Mouse (Mus musculus) frontal cortex, postnatal 25 days (tissue): ENCODE results near the gene Ly6g6f.

Experiments used
- DNase-seq, 2 experiments: peaks; one replicate each; pipeline ENCODE4 v3.0.0; 2022; ENCODE audit warnings: low spot score in 2 of 2

The Ly6g6f gene

DNA sequence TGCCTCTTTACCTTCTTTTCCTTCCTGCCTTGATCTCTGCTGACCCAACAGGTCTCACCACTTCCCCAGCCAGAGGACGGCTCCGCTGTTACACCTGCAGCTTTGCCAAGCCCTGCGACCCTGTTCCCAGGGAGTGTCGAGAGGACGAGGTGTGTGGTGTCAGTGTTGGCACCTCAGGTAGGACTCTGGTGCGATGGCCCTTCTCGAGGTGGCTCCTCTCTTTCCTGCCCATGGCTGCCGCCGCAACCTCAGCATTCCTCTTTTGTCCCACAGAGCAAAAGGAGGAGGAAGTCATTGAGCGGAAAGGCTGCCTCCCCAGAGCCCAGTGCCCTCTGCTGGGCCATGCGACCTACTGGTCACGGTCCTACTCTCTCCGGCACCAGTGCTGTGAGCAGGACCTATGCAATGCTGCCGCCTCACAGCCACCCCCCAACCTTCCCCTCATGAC, 7.6 kb downstream of the Ly6g6f start, which contains the start of gene Ly6g6d:
Ly6g6d (minus strand) TSS at position 280 of the 448 bp plus-strand sequence.
- no peak for DNase-seq

DNA sequence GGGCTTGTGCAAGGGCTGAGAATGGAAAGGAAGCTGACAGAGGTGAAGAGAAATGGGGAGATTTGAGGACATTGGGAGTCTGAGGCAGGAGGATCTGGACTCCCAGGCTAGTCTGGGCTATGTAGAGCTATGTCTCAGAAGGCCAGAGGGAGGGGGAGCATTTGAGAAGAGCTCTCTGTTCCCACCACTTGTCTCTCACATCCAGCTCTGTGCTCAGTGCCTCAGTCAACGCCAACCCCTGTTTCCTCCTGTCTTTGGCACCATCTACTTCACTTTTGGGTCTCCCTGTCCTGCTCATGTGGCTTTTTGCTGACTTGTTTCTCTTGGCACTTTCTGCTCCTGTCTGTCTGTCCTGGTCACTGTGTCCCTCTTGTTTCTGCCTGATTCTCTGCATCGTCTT, 8.1 kb downstream of the Ly6g6f start:
- DNase-seq = no peak

DNA sequence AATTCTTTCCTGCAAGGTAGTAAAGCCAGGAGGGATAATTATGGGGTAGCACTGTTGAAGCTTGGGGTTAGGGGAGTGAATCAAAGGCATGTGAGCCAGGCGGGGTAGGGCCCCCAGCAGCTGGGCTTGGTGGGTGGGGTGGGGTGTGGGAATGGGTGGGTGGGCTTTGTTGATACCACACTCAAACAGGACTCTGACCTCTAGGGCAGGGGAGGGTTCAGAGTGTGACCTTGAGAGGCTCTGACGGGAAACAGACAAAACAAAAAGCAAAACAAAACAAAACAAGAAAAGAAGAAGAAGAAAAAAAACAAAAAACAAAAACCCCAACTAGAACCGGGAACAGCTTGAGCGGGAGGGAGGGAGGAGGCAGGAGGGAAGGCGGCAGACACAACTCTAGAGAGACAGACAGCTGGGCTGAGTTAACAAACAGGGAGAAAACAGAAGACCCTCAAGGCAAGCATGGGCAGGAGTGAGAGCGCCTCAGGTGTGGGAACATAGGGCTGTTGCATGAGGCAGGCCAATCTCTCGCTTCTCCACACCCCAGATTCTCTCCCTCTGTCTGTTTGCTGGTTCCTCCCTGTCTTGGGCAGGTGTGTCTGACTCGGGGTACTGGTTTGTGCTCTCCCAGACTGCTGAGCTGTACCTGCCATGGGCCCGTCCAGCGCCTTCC, 8.8 kb downstream of the Ly6g6f start, which contains the start of gene Ly6g6e:
Ly6g6e (plus strand) TSS at position 396 of the 670 bp plus-strand sequence.
- DNase-seq = no peak

DNA sequence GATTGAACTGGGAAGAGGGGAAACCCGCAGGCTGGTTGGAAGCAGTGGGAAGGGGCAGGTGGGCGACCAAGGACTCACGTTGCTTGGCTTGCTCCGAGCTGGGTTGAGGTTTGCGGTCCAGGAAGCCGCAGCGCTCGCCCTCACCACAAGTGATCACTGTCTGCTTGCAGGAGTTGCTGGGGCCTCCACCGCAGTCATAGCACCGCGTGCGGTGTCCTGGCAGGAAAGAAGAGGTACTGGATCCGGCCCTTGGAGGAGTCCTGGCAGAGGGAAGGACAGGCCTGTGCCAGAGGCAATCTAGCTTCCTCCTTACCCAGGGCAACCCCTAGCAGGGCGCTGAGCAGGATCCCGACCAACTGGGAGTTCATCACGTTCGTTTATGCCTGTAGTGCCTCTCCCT, 11.3 kb downstream of the Ly6g6f start:
- no peak for DNase-seq

DNA sequence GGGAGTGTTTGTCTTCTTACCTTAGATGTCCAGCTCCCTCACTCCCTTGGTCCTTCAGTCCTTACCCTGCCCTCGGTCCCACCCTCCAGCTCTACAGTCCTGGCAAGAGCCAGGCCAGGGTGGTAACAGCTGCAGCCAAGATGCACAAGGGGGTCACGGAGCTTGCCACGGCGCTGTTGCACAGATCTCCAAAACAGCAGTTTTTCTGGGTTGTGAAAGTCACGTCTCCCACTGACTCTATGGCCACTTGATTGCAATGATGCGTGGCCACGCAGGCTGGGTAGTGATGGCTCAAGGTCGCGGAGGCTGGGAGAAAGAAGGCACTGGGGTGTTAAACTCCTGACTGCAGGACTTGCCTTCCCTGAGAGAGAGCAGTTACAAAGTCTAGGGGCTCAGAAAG, 14.0 kb downstream of the Ly6g6f start:
- DNase-seq = no peak

DNA sequence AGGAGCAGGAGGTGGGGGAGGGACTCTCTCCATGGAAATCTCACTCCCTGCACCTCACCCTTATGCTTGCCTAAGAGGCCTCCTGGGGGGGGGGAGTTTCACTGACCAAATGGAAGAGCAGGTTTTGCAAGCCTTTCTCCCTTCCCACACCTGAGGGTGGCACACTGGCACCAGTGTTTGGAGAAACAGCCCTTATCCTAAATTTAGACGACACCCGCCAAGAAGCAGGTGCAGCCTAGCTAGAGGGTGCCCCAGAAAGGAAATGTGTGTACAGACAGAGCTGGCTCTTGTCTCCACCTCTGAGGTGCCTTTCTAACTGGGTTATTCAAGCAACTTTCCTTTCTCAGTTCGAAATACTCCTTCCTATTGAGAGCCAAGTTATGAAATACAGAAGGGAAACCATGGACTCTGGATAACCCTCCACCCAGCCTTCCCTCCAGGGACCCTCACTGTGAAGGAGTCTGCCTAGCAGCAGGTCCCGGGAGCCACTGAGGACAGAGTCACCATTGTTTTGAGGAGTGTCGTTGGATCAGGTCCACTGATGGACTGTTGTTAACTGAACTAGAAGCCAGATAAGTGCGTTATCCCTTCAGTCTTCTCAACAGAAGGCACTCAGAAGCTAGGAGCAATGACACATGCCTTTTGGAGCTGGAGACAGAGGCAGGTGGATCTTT, 14.7 kb downstream of the Ly6g6f start:
- DNase-seq = no peak

DNA sequence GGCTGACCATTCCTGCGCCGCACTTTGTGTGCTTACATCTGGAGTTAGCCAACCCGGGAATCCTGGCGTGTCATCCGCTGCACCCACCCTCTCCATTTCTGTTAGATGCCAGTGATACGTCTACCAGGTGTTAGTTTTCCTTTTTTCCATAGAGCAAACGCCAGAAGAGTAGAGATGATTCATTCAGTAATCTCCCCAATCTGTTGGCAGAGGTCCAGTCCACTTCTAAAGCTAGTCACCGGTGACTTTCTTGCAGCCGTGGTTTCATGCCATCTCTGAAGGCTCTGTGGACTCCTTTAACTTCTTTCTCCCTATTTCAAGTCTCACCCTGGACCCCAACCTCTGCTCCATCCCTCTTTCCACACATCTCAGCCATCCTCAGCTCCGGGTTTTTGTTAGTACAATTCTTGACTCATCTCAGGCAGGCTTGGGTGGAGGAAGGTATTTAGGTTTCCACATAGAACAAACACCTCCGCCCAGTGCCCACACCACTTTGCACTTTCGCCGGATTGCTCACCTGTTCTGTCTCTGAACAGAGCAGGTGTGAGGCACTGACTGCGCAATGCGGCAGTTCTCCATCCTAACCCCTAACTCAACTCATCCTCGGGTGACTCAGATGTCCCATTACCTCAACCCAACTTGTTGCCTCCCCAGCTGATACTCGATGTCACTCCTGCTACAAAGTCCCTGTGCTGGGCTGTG, 17.0 kb downstream of the Ly6g6f start:
- DNase-seq = no peak

DNA sequence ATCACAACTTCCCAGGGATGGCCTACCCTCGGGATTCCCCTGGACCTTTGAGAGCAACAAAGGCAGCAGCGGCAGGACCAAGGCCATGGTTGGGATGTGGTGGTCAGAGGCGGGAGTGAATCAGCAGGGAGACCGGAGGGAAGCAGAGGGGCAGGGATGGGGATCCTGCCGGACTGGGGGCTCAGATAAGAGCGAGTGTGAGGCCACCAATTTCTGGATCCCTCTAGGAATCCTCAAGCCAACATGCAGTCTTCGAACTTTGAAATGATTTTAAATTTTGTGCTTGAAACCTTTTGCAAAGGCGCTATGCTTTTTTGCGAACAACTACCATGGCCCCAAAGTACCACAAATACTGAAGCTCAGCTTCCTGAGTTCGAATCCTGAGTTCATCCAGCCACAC, 19.3 kb downstream of the Ly6g6f start, which contains the start of gene Mpig6b:
Mpig6b (minus strand) TSS at position 101 of the 400 bp plus-strand sequence.
- DNase-seq = no peak

DNA sequence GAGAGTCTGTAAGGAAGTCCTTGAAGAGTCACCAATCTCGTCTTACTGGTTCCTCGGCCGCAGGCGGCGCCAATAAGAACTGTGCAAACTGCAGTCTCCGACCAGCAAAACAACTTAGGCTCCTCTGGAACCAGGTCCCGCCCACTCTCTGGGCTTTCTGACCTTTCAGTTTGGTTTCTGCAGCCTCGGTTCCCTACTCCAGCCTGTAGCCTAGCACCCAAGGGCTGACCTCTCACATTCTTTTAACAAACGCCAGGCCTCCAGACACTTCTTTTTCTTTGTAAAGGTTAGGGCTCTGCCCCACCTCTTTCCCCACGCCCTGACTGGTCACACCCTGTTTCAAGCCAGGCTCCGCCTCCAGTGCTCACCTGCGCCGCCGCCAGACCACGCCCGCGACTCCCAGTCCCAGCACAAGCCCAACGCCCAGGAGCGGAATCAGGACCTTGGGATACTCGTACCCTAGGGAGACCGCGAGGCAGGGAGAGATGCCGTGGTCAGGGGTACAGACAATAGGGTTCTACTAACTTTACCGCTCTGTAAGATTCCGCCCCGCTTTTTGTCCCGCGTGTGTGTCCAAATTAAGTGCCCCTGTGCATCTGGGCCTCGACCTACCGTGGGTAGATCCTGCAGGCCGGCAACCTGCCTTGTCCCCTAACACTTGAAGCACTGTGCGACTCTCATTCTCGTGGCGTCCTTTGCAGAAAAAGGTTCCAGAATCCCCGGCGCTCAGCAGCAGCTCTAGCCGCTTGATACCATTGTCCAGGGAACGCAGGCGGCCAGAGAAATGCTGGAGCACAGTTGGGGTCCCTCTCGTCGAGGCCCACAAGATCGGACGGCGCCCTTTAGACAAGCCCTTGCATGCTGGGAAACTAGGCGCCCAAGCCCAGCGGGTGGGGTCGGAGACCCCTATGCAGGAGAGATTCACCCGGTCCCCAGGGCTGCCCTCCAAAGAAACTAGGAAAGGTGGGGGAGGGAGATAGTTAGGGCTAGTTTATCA, 20.2 kb downstream of the Ly6g6f start, which contains the start of gene Ly6g6c:
Ly6g6c (plus strand) TSS at position 438 of the 997 bp plus-strand sequence.
- DNase-seq = no peak

DNA sequence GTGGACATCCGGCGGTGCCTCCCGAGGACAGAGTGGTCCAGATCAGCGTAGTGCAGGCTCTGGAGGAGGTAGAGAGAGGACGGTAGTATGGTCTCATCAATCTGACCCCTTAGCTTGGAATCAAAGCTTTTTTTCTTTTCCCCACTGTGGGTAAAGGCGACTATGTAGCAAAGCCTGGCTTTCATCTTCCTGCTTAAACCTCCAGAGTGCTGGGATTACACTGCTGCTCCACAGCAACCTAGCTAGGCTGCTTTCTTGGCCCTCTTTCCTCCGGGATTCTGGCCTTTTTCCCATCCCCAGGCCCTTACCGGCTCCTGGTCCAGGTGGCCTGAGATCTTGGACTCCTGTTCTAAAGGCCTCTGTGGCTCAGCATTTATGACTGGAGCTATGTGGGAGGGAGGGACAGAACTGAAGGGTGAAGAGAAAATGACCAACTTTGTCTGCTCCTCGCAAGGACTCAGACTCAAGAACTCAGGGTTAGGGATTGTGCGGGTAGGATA, 21.0 kb downstream of the Ly6g6f start:
- no peak for DNase-seq

DNA sequence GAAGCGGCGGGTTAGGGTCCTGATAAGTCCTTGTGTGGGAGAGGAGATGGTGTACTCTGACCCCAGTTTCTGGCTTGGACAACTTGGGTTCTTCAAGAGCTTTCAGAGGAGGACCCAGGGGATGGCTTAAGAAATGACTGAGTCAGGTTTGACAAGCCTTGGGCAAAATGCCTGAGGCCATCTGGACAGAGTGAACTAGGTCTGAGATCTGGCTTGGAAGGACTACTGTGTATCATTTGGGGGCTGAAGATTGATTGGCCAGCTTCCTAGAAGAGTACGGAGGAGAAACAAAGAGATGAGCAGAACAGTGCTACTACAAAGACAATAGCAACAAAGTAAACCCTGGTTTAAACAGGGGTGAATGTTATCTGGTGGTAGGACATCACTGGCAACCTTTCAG, 21.9 kb downstream of the Ly6g6f start:
- DNase-seq = no peak

DNA sequence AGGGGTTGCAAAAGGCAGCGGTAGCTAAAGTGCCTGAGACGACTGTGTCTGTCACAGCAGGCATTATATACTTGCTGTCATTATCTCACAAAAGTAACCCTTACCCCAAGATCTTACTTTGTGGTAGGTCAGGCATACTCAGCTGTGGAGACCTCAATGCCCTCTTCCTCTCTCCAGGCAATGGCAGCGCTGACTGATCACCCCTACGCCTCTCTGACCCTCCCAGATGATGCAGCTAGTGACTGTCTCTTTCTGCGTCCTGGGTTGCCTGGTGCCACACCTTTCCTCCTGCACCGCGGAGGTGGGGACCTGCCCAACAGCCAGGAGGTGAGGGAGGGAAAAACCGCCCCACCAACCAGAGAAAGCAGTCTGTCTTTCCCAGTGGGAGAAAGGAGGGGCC, 24.1 kb downstream of the Ly6g6f start:
- no peak for DNase-seq

DNA sequence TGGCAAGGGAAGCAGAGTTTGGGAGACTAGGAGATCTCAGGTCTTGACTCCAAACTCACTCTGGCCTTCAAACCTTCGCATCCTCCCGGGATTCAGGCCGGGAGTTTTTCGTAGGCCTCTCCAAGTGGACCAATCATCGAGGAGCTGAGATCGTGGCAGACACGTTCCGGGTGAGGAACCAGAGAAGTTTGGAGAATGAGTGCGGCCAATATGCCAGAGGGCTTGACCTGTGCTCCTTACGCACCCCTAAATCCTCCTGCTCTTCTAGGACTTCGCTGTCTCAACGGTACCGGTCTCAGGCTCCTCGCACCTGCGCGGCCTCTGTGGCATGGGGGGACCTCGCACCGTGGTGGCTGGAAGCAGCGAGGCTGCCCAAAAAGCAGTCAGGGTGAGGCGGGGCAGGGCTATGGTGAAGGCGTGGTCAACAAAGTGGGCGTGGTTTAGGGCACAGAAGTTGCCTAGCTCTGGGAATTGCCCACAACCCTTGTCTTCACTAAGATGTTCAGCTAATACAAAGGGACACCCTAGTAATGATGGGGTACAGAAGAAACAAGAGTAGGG, 24.6 kb downstream of the Ly6g6f start:
- DNase-seq = no peak

DNA sequence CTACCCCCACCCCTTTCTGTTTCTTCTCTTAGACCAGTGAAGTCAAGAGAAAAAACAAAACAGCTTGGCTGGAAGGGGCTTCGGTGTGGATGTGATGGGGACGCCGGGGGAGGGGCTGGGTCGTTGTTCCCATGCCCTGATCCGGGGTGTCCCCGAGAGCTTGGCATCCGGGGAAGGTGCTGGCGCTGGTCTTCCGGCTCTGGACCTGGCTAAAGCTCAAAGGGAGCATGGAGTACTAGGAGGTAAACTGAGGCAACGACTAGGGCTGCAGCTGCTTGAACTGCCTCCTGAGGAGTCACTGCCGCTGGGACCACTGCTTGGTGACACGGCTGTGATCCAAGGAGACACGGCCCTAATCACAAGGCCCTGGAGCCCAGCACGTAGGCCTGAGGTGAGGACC, 25.3 kb downstream of the Ly6g6f start:
- no peak for DNase-seq

DNA sequence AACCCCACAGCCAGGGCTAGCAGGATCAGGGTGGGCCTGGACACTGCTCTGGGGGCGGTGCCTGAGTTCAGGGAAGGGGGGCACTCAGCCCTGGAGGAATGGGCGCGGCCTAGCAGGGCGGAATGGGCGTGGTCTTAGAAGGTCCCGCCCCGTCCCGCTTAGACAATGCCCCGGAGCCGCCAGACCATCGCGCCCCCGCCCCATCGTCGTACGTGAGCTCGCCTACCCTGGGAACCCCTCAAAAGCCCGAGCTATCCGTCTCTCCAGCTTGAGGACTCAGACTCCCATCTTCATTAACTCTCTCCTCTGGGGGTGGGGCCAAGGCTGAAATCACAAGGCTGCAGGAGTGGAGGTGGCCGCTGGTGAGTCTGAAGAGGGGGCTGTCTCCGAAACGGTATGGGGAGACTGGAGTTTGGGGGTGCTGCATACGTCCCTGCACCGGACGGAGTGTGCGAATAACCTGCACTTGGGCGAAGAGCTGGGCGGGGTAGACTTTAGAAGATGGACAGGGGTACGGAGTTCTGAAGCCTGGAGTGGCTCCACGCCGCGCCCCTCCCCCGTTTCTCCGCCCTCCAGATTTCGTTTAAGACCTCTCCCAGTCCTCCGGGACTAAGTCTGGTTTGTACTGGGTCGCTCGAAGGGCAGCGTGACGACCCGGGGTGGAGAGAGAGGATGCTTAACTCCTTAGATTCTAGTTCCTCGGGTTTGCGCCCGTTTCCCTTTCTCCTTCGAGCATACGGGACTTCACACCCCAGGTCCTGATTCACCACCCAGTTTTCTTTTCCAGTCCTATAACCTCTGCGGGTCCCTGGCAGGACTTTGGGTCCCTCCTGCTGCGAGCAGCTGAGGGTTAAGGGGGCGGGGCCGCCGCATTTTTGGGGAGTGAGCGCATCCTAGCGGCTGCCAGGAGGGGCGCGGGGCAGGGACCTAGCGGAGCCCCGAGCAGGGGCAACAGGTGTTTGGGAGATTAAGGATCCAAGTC, 26.2 kb downstream of the Ly6g6f start, which contains the start of gene Ddah2:
Ddah2 (plus strand) TSS at position 125 of the 982 bp plus-strand sequence.
- peak; percentile 51 to 60 for DNase-seq

DNA sequence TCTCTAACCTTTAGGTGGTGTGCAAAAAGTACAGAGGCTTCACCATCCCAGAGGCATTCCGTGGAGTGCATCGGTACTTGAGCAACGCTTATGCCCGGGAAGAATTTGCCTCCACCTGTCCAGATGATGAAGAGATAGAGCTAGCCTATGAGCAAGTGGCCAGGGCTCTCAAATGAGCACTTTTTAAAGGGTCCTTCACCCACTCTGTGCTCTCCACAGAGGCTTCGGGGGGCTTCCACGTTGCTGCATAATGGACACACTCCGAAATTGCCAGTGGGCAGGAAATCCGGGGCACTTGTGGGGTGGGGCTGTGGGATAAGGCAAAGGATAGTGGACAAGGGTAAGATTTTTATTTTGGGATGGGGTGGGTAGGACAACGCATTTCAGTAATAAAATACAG, 27.1 kb downstream of the Ly6g6f start:
- no peak for DNase-seq

DNA sequence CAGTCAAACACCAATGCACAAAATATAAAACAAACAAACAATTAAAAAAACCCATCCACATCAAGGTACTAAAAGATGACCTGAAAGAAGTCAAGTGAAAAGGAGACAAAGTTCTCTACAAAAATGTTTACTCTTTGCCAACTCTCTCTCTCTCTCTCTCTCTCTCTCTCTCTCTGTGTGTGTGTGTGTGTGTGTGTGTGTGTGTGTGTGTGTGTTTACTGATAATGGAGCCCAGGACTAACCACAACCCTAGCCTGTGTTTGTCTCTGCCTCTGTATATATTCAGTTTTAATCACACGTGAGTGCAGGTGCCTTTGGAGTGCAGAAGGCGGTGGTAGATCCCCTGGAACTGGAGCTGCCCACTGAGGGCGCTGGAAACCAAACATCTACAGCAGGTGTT, 28.3 kb downstream of the Ly6g6f start:
- no peak for DNase-seq

DNA sequence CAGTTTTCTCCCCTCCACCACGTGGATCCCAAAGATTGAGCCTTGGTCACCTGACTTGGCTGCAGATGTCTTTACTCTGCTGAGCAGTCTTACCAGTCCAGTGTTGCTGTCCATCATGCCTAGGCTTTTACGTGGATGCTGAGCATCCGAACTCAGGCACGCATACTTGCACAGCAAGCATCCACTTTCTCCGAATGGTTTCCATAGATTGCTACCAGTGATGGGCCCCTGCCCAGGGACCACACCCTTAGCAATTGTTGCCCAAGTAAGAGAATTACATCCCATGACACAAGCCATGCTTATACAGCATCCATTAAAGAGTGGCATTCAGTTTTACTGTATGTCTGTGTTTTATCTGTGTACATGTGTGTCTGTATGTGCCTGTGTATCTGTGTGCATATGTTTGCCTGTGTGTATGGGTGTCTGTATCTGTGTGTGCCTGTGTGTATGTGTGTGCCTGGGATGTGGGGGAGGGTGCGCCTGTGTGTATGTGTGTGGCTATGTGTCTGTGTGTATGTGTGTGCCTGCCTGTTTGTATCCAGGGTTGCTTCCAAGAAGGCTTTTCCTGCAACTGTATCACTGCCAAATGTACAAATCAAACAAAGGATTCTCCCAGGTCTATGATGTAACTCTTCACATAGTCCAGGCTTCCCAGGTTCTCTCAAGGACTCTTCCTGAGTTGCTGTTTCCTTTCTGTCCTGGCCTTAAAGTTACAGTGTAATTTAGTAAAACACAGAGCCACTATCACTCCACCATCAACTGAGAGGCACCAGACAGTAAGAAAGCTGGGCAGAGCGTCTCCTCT, 29.5 kb downstream of the Ly6g6f start:
- DNase-seq = no peak
